In genomic region chr15:81398189-81398588, GRCm38 (mm10) we compare ENCODE assay signal across 9 mouse cellular contexts. TPM values are rescaled to one million over a fixed set of nuclear protein-coding genes. Genes with fewer than 3 reads are reported as not detected.
A peak's percentile ranks its signal among the peaks of the same experiment; 100 is the strongest.
DNase-seq lines count a peak whose midpoint lies in the region; ATAC-seq and TF ChIP-seq lines count a peak whose summit lies in the region.
"Had no signal": no experiment of that assay in that cellular context is flagged by ENCODE, and none has a peak within 500 bp of the region (broad histone marks: within the 10 kb centered on the region; RNA-seq: fewer than 3 reads in every experiment).

No protein-coding gene starts in this region.

- ATAC-seq in heart, embryonic 15.5 days (replicated peaks; ENCODE audit: insufficient number of reproducible peaks, insufficient read depth, low FRiP score, low read depth), result no peak
- ATAC-seq in hindbrain, embryonic 16.5 days, result no peak
- ATAC-seq in midbrain, embryonic 14.5 days (ENCODE audit: low FRiP score, low TSS enrichment), result no peak

- no peaks in the 10 kb centered on the region for H3K9me3 ChIP-seq in heart, embryonic 15.5 days (replicated peaks)
- no peaks in the 10 kb centered on the region for H3K9me3 ChIP-seq in hindbrain, embryonic 16.5 days (ENCODE audit: control insufficient read depth, low read length)
- H3K9me3 ChIP-seq in midbrain, embryonic 14.5 days (ENCODE audit: control insufficient read depth, low read length), result no peaks in the 10 kb centered on the region

- H3K9ac ChIP-seq in heart, embryonic 15.5 days, result peak overlapping the region; percentile 96
- peak overlapping the region; percentile 94; the same call in 1 of the 2 replicates for H3K9ac ChIP-seq in hindbrain, embryonic 16.5 days (ENCODE audit: low read depth, low read length)
- peak overlapping the region; percentile 94; the same call in 1 of the 2 replicates for H3K9ac ChIP-seq in midbrain, embryonic 14.5 days (replicated peaks; ENCODE audit: low read length)

- no peak for TF ChIP-seq POLR2A in bone marrow macrophage, adult 2 months (IDR thresholded peaks at IDR 0.05; ENCODE audit: borderline replicate concordance, low read depth, low read length)

- peaks cover 22% of the 10 kb centered on the region for H3K4me1 ChIP-seq in heart, embryonic 15.5 days (replicated peaks)
- H3K4me1 ChIP-seq in bone marrow macrophage, adult 2 months (ENCODE audit: control insufficient read depth, insufficient read depth, low read length), result peaks cover 29% of the 10 kb centered on the region
- H3K4me1 ChIP-seq in hindbrain, embryonic 16.5 days (ENCODE audit: control insufficient read depth, insufficient read depth, low read depth, low read length), result peaks cover 25% of the 10 kb centered on the region
- peaks cover 25% of the 10 kb centered on the region for H3K4me1 ChIP-seq in midbrain, embryonic 14.5 days (ENCODE audit: control insufficient read depth, insufficient read depth, low read length)

- TF ChIP-seq CTCF in bone marrow macrophage, adult 2 months (IDR thresholded peaks at IDR 0.05; ENCODE audit: low read depth, low read length), result no peak

- intact Hi-C loops in heart, postnatal 14 days (cut with DNase I), result loop anchor here (2.0 kb wide), 1 partner anchor 37 kb away; the partner anchor contains the start of gene Slc25a17

- no peaks in the 10 kb centered on the region for H3K36me3 ChIP-seq in heart, embryonic 15.5 days
- no peaks in the 10 kb centered on the region; the same call in 1 of the 2 replicates for H3K36me3 ChIP-seq in hindbrain, embryonic 16.5 days (ENCODE audit: control insufficient read depth, insufficient read depth, low read length)
- 0 out of 2 replicates have a peak, but pooled peaks cover 2% of the 10 kb centered on the region for H3K36me3 ChIP-seq in midbrain, embryonic 14.5 days (ENCODE audit: control insufficient read depth, insufficient read depth, low read length)

- peak overlapping the region; percentile 72 for H3K4me2 ChIP-seq in heart, embryonic 15.5 days
- peak overlapping the region; percentile 82 for H3K4me2 ChIP-seq in hindbrain, embryonic 16.5 days (ENCODE audit: low read length)
- peak overlapping the region; percentile 71 for H3K4me2 ChIP-seq in midbrain, embryonic 14.5 days (ENCODE audit: low read length)

- DNase-seq in heart, postnatal 14 days, result no peak
- DNase-seq in midbrain, embryonic 14.5 days, result no peak
- no peak for DNase-seq in layer of hippocampus, postnatal 36 days
- no peak for DNase-seq in cerebellum, postnatal 14 days
- DNase-seq in spleen, adult 18-20 months, result no peak
- DNase-seq: cerebellum, adult 11 months had no signal

- H3K27me3 ChIP-seq in heart, embryonic 15.5 days, result no peaks in the 10 kb centered on the region
- no peaks in the 10 kb centered on the region for H3K27me3 ChIP-seq in hindbrain, embryonic 16.5 days (replicated peaks; ENCODE audit: control insufficient read depth, insufficient read depth, low read length)
- no peaks in the 10 kb centered on the region for H3K27me3 ChIP-seq in midbrain, embryonic 14.5 days (ENCODE audit: control insufficient read depth, insufficient read depth, low read length)

- peak overlapping the region; percentile 97 for H3K27ac ChIP-seq in heart, embryonic 15.5 days
- H3K27ac ChIP-seq in bone marrow macrophage, adult 2 months (ENCODE audit: insufficient read depth, low read depth, low read length), result no peak overlapping the region
- no peak overlapping the region for H3K27ac ChIP-seq in hindbrain, embryonic 16.5 days (ENCODE audit: low read depth, low read length)
- H3K27ac ChIP-seq in midbrain, embryonic 14.5 days (replicated peaks; ENCODE audit: low read depth, low read length), result no peak overlapping the region

- peak overlapping the region; percentile 99 for H3K4me3 ChIP-seq in heart, embryonic 15.5 days
- H3K4me3 ChIP-seq in bone marrow macrophage, adult 2 months (ENCODE audit: insufficient read depth, low read length), result peak overlapping the region; percentile 97
- H3K4me3 ChIP-seq in hindbrain, embryonic 16.5 days (ENCODE audit: low read length), result peak overlapping the region; percentile 99
- H3K4me3 ChIP-seq in midbrain, embryonic 14.5 days (replicated peaks; ENCODE audit: low read depth, low read length), result peak overlapping the region; percentile 91

RNA-seq across cellular contexts. Expression of gene St13, which starts 1.7 kb away (rescaled TPM):
- 104 and 107 TPM in 2 replicates for polyA plus RNA-seq in heart, embryonic 15.5 days (2015; fragmentation: Nextera tagmentation; extraction: Ambion mirVana)
- total RNA-seq in heart, postnatal 14 days (2021), result 10 to 100 TPM; 71.5 to 86.1 TPM
- 166 and 202 TPM in 2 replicates for polyA plus RNA-seq in bone marrow macrophage, adult 2 months (2012; ENCODE audit: insufficient read depth, insufficient read length, missing spikeins)
- 200 and 211 TPM in 2 replicates for polyA plus RNA-seq in hindbrain, embryonic 16.5 days (2015; fragmentation: Nextera tagmentation; extraction: Ambion mirVana)
- 176 and 179 TPM in 2 replicates for polyA plus RNA-seq in midbrain, embryonic 14.5 days (2014; fragmentation: Nextera tagmentation; extraction: Ambion mirVana)
- 100 to 1,000 TPM; 177 to 181 TPM for total RNA-seq in layer of hippocampus, postnatal 36 days (2021)

RNA-seq across cellular contexts. Expression of gene Xpnpep3, which starts 1.7 kb away (rescaled TPM):
- polyA plus RNA-seq in heart, embryonic 15.5 days (2015; fragmentation: Nextera tagmentation; extraction: Ambion mirVana), result 8.9 and 10.3 TPM in 2 replicates
- 10 to 100 TPM; 12.5 to 13.4 TPM for total RNA-seq in heart, postnatal 14 days (2021)
- 8.8 and 9.8 TPM in 2 replicates for polyA plus RNA-seq in bone marrow macrophage, adult 2 months (2012; ENCODE audit: insufficient read depth, insufficient read length, missing spikeins)
- 8.3 and 10.6 TPM in 2 replicates for polyA plus RNA-seq in hindbrain, embryonic 16.5 days (2015; fragmentation: Nextera tagmentation; extraction: Ambion mirVana)
- 3.9 and 6.6 TPM in 2 replicates for polyA plus RNA-seq in midbrain, embryonic 14.5 days (2014; fragmentation: Nextera tagmentation; extraction: Ambion mirVana)
- 10 to 100 TPM; 17.3 to 18.0 TPM for total RNA-seq in layer of hippocampus, postnatal 36 days (2021)

RNA-seq across cellular contexts. Expression of gene Dnajb7, which starts 9.9 kb away (rescaled TPM):
- 1.1 and 1.3 TPM in 2 replicates for polyA plus RNA-seq in heart, embryonic 15.5 days (2015; fragmentation: Nextera tagmentation; extraction: Ambion mirVana)
- total RNA-seq in heart, postnatal 14 days (2021), result not detected
- polyA plus RNA-seq in bone marrow macrophage, adult 2 months (2012; ENCODE audit: insufficient read depth, insufficient read length, missing spikeins), result 0.79 TPM in 1 of 2 replicates, not detected in the other
- polyA plus RNA-seq in hindbrain, embryonic 16.5 days (2015; fragmentation: Nextera tagmentation; extraction: Ambion mirVana), result 0.95 and 1.3 TPM in 2 replicates
- 0.47 and 1.1 TPM in 2 replicates for polyA plus RNA-seq in midbrain, embryonic 14.5 days (2014; fragmentation: Nextera tagmentation; extraction: Ambion mirVana)
- total RNA-seq in layer of hippocampus, postnatal 36 days (2021), result not detected

RNA-seq across cellular contexts. Expression of gene Slc25a17, which starts 37.6 kb away (rescaled TPM):
- polyA plus RNA-seq in heart, embryonic 15.5 days (2015; fragmentation: Nextera tagmentation; extraction: Ambion mirVana), result 47.8 and 60.5 TPM in 2 replicates
- 10 to 100 TPM; 24.3 to 26.5 TPM for total RNA-seq in heart, postnatal 14 days (2021)
- 38.0 and 42.7 TPM in 2 replicates for polyA plus RNA-seq in bone marrow macrophage, adult 2 months (2012; ENCODE audit: insufficient read depth, insufficient read length, missing spikeins)
- polyA plus RNA-seq in hindbrain, embryonic 16.5 days (2015; fragmentation: Nextera tagmentation; extraction: Ambion mirVana), result 131 and 133 TPM in 2 replicates
- 151 and 153 TPM in 2 replicates for polyA plus RNA-seq in midbrain, embryonic 14.5 days (2014; fragmentation: Nextera tagmentation; extraction: Ambion mirVana)
- 10 to 100 TPM; 39.8 to 44.0 TPM for total RNA-seq in layer of hippocampus, postnatal 36 days (2021)
